Mouse (Mus musculus): Measurements from ENCODE around the gene Selenbp1. TPM values are rescaled to one million over a fixed set of nuclear protein-coding genes. Genes with fewer than 3 reads are reported as not detected.

The Selenbp1 gene
- polyA plus RNA-seq, 1 experiment from 2014 or later: 17.2 TPM

DNA sequence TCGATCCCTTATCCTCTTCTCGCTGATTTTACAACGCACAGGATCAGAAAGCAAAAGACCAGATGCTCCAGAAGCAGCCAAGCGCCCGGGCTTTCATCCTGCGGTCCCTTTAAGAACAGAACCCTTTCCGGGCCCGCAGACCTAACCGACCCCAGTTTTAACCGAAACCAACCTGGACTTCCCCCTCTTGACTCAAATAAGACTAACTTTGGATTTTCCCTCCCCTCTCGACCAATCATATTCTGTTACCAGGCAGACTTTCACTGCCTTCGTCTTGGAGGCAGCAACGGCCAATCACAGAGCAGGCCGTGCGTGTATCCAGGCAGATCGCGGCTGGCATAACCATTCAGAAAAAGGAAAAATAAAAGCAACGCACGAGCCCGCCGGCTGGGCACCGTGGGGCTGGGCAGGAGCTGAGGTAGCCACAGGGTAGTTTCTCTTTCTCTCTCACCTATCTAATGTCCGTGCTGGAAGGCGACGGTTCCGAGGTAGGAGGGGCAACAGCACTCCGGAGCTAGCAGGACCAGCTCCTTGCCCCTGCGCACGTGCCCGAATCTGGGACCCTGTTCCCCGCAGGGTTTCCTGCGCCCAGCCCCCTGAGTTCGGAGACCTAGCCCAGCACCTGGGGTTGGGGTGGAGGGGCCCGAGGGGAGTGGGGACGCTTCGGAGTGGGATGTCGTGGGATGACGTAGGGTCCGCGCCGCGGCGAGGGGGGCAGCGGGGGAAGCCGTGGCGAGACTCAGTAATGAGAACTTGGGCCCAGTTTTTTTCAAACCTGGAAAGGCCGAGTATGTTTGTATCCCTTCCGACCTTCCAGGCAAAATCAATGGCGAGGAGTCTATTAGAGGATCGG is 21.1 kb downstream of the Selenbp1 start, which contains the start of gene Rfx5:
Gene Rfx5, plus strand, starts transcription at position 312 of the 853 bp plus-strand sequence.
- Histone ChIP-seq H3K9me3 (ENCODE audit: control insufficient read depth, low read length) (no peaks in the 10 kb centered on the region), H3K36me3 (ENCODE audit: control insufficient read depth, insufficient read depth, low read length) (peaks cover 6% of the 10 kb centered on the region), H3K9ac (ENCODE audit: low read length) (peak within 1 kb of the TSS; percentile 80), H3K27ac (replicated peaks; ENCODE audit: low read depth, low read length) (peak within 1 kb of the TSS; percentile 84), H3K27me3 (ENCODE audit: control insufficient read depth, insufficient read depth, low read length) (no peaks in the 10 kb centered on the region), H3K4me2 (ENCODE audit: low read depth, severe bottlenecking) (peak within 1 kb of the TSS; percentile 52), H3K4me1 (ENCODE audit: control insufficient read depth, insufficient read depth, low read length) (peaks cover 11% of the 10 kb centered on the region; the same call in 1 of the 2 replicates), H3K4me3 (ENCODE audit: low read depth, low read length) (peak within 1 kb of the TSS; percentile 60)
- peak; percentile 92 for DNase-seq (ENCODE audit: low spot score)
- under 1% methylated on average over 50 of the region's 50 CpGs for WGBS
- peak; percentile 96 for ATAC-seq (ENCODE audit: insufficient number of reproducible peaks, low FRiP score, low TSS enrichment, low read depth)

DNA sequence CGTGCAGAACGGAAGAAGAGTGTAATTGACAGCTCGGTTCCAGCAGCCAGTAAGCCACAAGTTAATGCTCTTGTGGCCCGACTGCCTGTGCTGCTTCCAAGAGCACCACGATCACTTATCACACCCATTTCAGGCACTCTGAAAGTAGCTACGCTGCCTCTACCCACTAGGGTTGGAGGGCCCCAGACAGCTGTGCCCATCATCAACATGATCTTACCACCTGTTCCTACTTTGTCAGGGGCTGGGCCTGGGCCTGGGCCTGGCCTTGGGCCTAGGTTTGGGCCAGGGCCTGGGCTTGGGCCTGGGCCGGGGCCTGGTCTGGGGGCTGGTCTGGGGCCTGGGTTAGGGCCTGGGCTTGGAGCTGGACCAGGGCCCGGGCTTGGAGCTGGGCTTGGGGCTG is 25.4 kb downstream of the Selenbp1 start:
- Histone ChIP-seq H3K9ac (ENCODE audit: low read length) (no peak overlapping the region), H3K4me2 (ENCODE audit: low read depth, severe bottlenecking) (no peak overlapping the region), H3K27me3 (ENCODE audit: control insufficient read depth, insufficient read depth, low read length) (no peaks in the 10 kb centered on the region), H3K27ac (replicated peaks; ENCODE audit: low read depth, low read length) (no peak overlapping the region), H3K4me1 (ENCODE audit: control insufficient read depth, insufficient read depth, low read length) (peaks cover 5% of the 10 kb centered on the region; the same call in 1 of the 2 replicates), H3K4me3 (ENCODE audit: low read depth, low read length) (no peak overlapping the region), H3K9me3 (ENCODE audit: control insufficient read depth, low read length) (no peaks in the 10 kb centered on the region), H3K36me3 (ENCODE audit: control insufficient read depth, insufficient read depth, low read length) (peaks cover 6% of the 10 kb centered on the region)
- ATAC-seq (ENCODE audit: insufficient number of reproducible peaks, low FRiP score, low TSS enrichment, low read depth) (no peak), DNase-seq (ENCODE audit: low spot score) (no peak)
- 92% methylated on average over 8 of the region's 8 CpGs for WGBS

- Histone ChIP-seq H3K4me3 (ENCODE audit: low read depth, low read length) (no peak overlapping the region), H3K36me3 (ENCODE audit: control insufficient read depth, insufficient read depth, low read length) (peaks cover 6% of the 10 kb centered on the region), H3K27ac (replicated peaks; ENCODE audit: low read depth, low read length) (no peak overlapping the region), H3K4me2 (ENCODE audit: low read depth, severe bottlenecking) (no peak overlapping the region), H3K9ac (ENCODE audit: low read length) (no peak overlapping the region), H3K9me3 (ENCODE audit: control insufficient read depth, low read length) (no peaks in the 10 kb centered on the region), H3K4me1 (ENCODE audit: control insufficient read depth, insufficient read depth, low read length) (peaks cover 4% of the 10 kb centered on the region; the same call in 1 of the 2 replicates), H3K27me3 (ENCODE audit: control insufficient read depth, insufficient read depth, low read length) (no peaks in the 10 kb centered on the region)
- DNase-seq (ENCODE audit: low spot score) (no peak), ATAC-seq (ENCODE audit: insufficient number of reproducible peaks, low FRiP score, low TSS enrichment, low read depth) (no peak)
- 59% methylated on average over 8 of the region's 8 CpGs for WGBS
Measured at GRCm38 (mm10) chr3:94959871-94960270, 27.0 kb downstream of the Selenbp1 start.

GRCm38 (mm10) chr3:94960322-94960721 is 27.5 kb downstream of the Selenbp1 start:
- ATAC-seq (ENCODE audit: insufficient number of reproducible peaks, low FRiP score, low TSS enrichment, low read depth) (no peak), DNase-seq (ENCODE audit: low spot score) (no peak)
- Histone ChIP-seq H3K9ac (ENCODE audit: low read length) (no peak overlapping the region), H3K4me3 (ENCODE audit: low read depth, low read length) (no peak overlapping the region), H3K27ac (replicated peaks; ENCODE audit: low read depth, low read length) (no peak overlapping the region), H3K4me1 (ENCODE audit: control insufficient read depth, insufficient read depth, low read length) (no peaks in the 10 kb centered on the region), H3K27me3 (ENCODE audit: control insufficient read depth, insufficient read depth, low read length) (no peaks in the 10 kb centered on the region), H3K9me3 (ENCODE audit: control insufficient read depth, low read length) (no peaks in the 10 kb centered on the region), H3K4me2 (ENCODE audit: low read depth, severe bottlenecking) (no peak overlapping the region), H3K36me3 (ENCODE audit: control insufficient read depth, insufficient read depth, low read length) (peaks cover 6% of the 10 kb centered on the region)
- WGBS: 51% methylated on average over 5 of the region's 5 CpGs

- Histone ChIP-seq H3K27me3 (ENCODE audit: control insufficient read depth, insufficient read depth, low read length) (no peaks in the 10 kb centered on the region), H3K4me2 (ENCODE audit: low read depth, severe bottlenecking) (no peak overlapping the region), H3K9me3 (ENCODE audit: control insufficient read depth, low read length) (no peaks in the 10 kb centered on the region), H3K4me3 (ENCODE audit: low read depth, low read length) (no peak overlapping the region), H3K27ac (replicated peaks; ENCODE audit: low read depth, low read length) (no peak overlapping the region), H3K9ac (ENCODE audit: low read length) (no peak overlapping the region), H3K4me1 (ENCODE audit: control insufficient read depth, insufficient read depth, low read length) (no peaks in the 10 kb centered on the region), H3K36me3 (ENCODE audit: control insufficient read depth, insufficient read depth, low read length) (no peaks in the 10 kb centered on the region)
- no peak for DNase-seq (ENCODE audit: low spot score)
- 97% methylated on average over 1 of the region's 1 CpGs for whole genome bisulfite sequencing
- no peak for ATAC-seq (ENCODE audit: insufficient number of reproducible peaks, low FRiP score, low TSS enrichment, low read depth)
Measured at GRCm38 (mm10) chr3:94964989-94965388, 32.1 kb downstream of the Selenbp1 start.

- no peak for DNase-seq (ENCODE audit: low spot score)
- H3K27ac ChIP-seq (replicated peaks; ENCODE audit: low read depth, low read length): no peak overlapping the region
- H3K36me3 ChIP-seq (ENCODE audit: control insufficient read depth, insufficient read depth, low read length): no peaks in the 10 kb centered on the region
- no peaks in the 10 kb centered on the region for H3K4me1 ChIP-seq (ENCODE audit: control insufficient read depth, insufficient read depth, low read length)
- H3K4me3 ChIP-seq (ENCODE audit: low read depth, low read length): no peak overlapping the region
- no peaks in the 10 kb centered on the region for H3K9me3 ChIP-seq (ENCODE audit: control insufficient read depth, low read length)
- no peak overlapping the region for H3K4me2 ChIP-seq (ENCODE audit: low read depth, severe bottlenecking)
- WGBS: 79% methylated on average over 1 of the region's 1 CpGs
- no peaks in the 10 kb centered on the region for H3K27me3 ChIP-seq (ENCODE audit: control insufficient read depth, insufficient read depth, low read length)
- H3K9ac ChIP-seq (ENCODE audit: low read length): no peak overlapping the region
- ATAC-seq (ENCODE audit: insufficient number of reproducible peaks, low FRiP score, low TSS enrichment, low read depth): no peak
Measured at GRCm38 (mm10) chr3:94965878-94966277, 33.0 kb downstream of the Selenbp1 start.

DNA sequence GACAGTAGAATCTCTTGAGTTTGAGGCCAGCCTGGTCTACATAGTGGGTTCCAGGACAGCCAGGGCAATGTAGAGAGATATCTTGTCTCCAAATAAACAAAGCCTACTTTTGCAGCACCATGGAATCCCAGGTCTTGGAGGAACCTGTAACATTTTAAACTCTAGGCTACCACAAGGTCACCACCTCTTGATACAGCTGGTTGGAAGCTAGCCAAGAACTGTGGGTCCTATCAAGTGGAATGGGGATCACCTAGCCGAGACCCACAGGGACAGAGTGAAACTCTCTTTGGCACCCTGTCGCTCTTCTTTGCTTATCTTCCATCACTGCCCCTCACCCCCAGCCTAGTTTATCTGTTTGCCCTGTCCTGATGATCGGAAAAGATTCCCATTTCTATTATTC is 39.7 kb downstream of the Selenbp1 start:
- no peak overlapping the region for H3K27ac ChIP-seq (replicated peaks; ENCODE audit: low read depth, low read length)
- no peaks in the 10 kb centered on the region for H3K36me3 ChIP-seq (ENCODE audit: control insufficient read depth, insufficient read depth, low read length)
- no peaks in the 10 kb centered on the region for H3K9me3 ChIP-seq (ENCODE audit: control insufficient read depth, low read length)
- no peaks in the 10 kb centered on the region for H3K27me3 ChIP-seq (ENCODE audit: control insufficient read depth, insufficient read depth, low read length)
- ATAC-seq (ENCODE audit: insufficient number of reproducible peaks, low FRiP score, low TSS enrichment, low read depth) (no peak), DNase-seq (ENCODE audit: low spot score) (no peak)
- H3K4me2 ChIP-seq (ENCODE audit: low read depth, severe bottlenecking): no peak overlapping the region
- H3K4me3 ChIP-seq (ENCODE audit: low read depth, low read length): no peak overlapping the region
- 88% methylated on average over 3 of the region's 3 CpGs for WGBS
- peaks cover 5% of the 10 kb centered on the region; the same call in 1 of the 2 replicates for H3K4me1 ChIP-seq (ENCODE audit: control insufficient read depth, insufficient read depth, low read length)
- no peak overlapping the region for H3K9ac ChIP-seq (ENCODE audit: low read length)

DNA sequence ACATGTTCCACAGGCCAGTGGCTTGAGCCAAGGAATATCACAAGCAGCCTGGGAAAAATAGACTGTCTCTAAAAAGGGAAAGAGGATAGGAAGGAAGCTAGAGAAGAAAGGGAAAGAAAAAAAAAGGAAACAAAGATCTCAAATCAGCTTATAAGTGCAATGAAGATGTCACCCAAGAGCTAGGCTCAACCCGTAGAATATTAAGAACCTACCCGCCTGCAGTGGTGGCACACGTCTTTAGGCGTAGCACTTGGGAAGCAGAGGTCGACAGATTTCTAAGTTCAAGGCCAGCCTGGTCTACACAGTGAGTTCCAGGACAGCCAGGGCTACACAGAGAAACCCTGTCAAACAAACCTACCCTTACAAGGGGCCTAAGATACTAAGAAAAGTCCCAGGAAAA is 40.8 kb downstream of the Selenbp1 start:
- no peak overlapping the region for H3K4me3 ChIP-seq (ENCODE audit: low read depth, low read length)
- H3K9ac ChIP-seq (ENCODE audit: low read length): no peak overlapping the region
- H3K9me3 ChIP-seq (ENCODE audit: control insufficient read depth, low read length): no peaks in the 10 kb centered on the region
- DNase-seq (ENCODE audit: low spot score): no peak
- H3K4me2 ChIP-seq (ENCODE audit: low read depth, severe bottlenecking): peak overlapping the region; percentile 53; the same call in 1 of the 2 replicates
- H3K27me3 ChIP-seq (ENCODE audit: control insufficient read depth, insufficient read depth, low read length): no peaks in the 10 kb centered on the region
- H3K36me3 ChIP-seq (ENCODE audit: control insufficient read depth, insufficient read depth, low read length): no peaks in the 10 kb centered on the region
- peaks cover 5% of the 10 kb centered on the region; the same call in 1 of the 2 replicates for H3K4me1 ChIP-seq (ENCODE audit: control insufficient read depth, insufficient read depth, low read length)
- no peak for ATAC-seq (ENCODE audit: insufficient number of reproducible peaks, low FRiP score, low TSS enrichment, low read depth)
- H3K27ac ChIP-seq (replicated peaks; ENCODE audit: low read depth, low read length): no peak overlapping the region
- WGBS: 92% methylated on average over 5 of the region's 5 CpGs

All from limb, embryonic 11.5 days (tissue).